13 mouse cellular contexts compared by ENCODE assay signal in genomic region chr6:22349531-22350238, GRCm38 (mm10). TPM values are rescaled to one million over a fixed set of nuclear protein-coding genes. Genes with fewer than 3 reads are reported as not detected.
DNase-seq lines count a peak whose midpoint lies in the region; ATAC-seq and TF ChIP-seq lines count a peak whose summit lies in the region.
"Had no signal": no experiment of that assay in that cellular context is flagged by ENCODE, and none has a peak within 500 bp of the region (broad histone marks: within the 10 kb centered on the region; RNA-seq: fewer than 3 reads in every experiment).

No protein-coding gene starts in this region.

- H3K9me3 ChIP-seq in heart, embryonic 13.5 days = no peaks in the 10 kb centered on the region
- no peaks in the 10 kb centered on the region for H3K9me3 ChIP-seq in MEL (replicated peaks; ENCODE audit: insufficient read depth, low read length)
- no peaks in the 10 kb centered on the region for H3K9me3 ChIP-seq in liver, postnatal 0 days (ENCODE audit: low read length)
- H3K9me3 ChIP-seq: G1E; midbrain, embryonic 10.5 days had no signal

- peaks cover 63% of the 10 kb centered on the region for H3K4me1 ChIP-seq in heart, embryonic 13.5 days
- peaks cover 12 to 33% of the 10 kb centered on the region in 2 experiments for H3K4me1 ChIP-seq in MEL (ENCODE audit: control insufficient read depth in 1 of 2, insufficient read depth in 2 of 2, low read length in 2 of 2)
- H3K4me1 ChIP-seq in liver, postnatal 0 days (ENCODE audit: insufficient read depth) = peaks cover 62% of the 10 kb centered on the region

- H3K4me2 ChIP-seq in heart, embryonic 13.5 days = peak overlapping the region; percentile 26; the same call in 1 of the 2 replicates
- H3K4me2 ChIP-seq in liver, postnatal 0 days (ENCODE audit: low read depth, low read length) = 0 out of 2 replicates have a peak overlapping the region, but pooled peaks have one; percentile 9

- no peak for DNase-seq in heart, postnatal 4 days
- DNase-seq in CD4-positive helper T cell, adult 2 months (ENCODE audit: low read depth, low spot score) = peak; percentile 86
- peak; percentile 75 for DNase-seq in MEL (ENCODE audit: low read depth, low spot score)
- DNase-seq in liver, postnatal 0 days = no peak
- DNase-seq in cerebellum, postnatal 25 days = no peak
- DNase-seq in urinary bladder, postnatal 25 days (ENCODE audit: low spot score) = no peak
- DNase-seq in Muller cell, postnatal 12 days (ENCODE audit: inconsistent ontology term) = no peak
- DNase-seq: kidney, adult 11 months; retina, postnatal 1 day had no signal

- 77% methylated on average over 11 of the region's 11 CpGs for WGBS in heart, embryonic 13.5 days
- WGBS in liver, postnatal 0 days (ENCODE audit: insufficient replicate concordance) = 68% methylated on average over 11 of the region's 11 CpGs

- H3K79me2 ChIP-seq in MEL (ENCODE audit: control insufficient read depth, insufficient read depth, low read length, poor library complexity) = peaks cover 64% of the 10 kb centered on the region

- H3K4me3 ChIP-seq in heart, embryonic 13.5 days = no peak overlapping the region
- H3K4me3 ChIP-seq in MEL (ENCODE audit: control insufficient read depth in 1 of 2, insufficient read depth in 1 of 2, low read depth in 2 of 2, low read length in 2 of 2) = 0 out of 4 replicates have a peak overlapping the region, but pooled peaks of 1 of the 2 experiments have one; percentile 13
- no peak overlapping the region for H3K4me3 ChIP-seq in liver, postnatal 0 days (ENCODE audit: low read depth, low read length)
- H3K4me3 ChIP-seq: midbrain, embryonic 10.5 days had no signal

- no peak for TF ChIP-seq POLR2A in MEL (IDR thresholded peaks at IDR 0.05; ENCODE audit: control insufficient read depth in 1 of 2, insufficient read depth in 1 of 2, low read depth in 1 of 2, low read length in 2 of 2, poor library complexity in 1 of 2)

- no peak overlapping the region for H3K27ac ChIP-seq in heart, embryonic 13.5 days (replicated peaks)
- H3K27ac ChIP-seq in MEL (ENCODE audit: control insufficient read depth, low read depth, low read length) = peak overlapping the region; percentile 59
- peak overlapping the region; percentile 17 for H3K27ac ChIP-seq in liver, postnatal 0 days (ENCODE audit: low read depth)
- H3K27ac ChIP-seq: liver, embryonic 14.5 days; midbrain, embryonic 10.5 days had no signal

- TF ChIP-seq EP300 in MEL (IDR thresholded peaks at IDR 0.05; ENCODE audit: low read depth in 1 of 2, low read length in 2 of 2) = peak; percentile 32 to 42; a peak in 3 of 4 replicates
- no peak for TF ChIP-seq EP300 in liver, postnatal 0 days (IDR thresholded peaks at IDR 0.05; ENCODE audit: low read depth)

- ATAC-seq in heart, embryonic 13.5 days (ENCODE audit: extremely low read depth, insufficient number of reproducible peaks, low FRiP score, low TSS enrichment) = no peak
- no peak for ATAC-seq in liver, postnatal 0 days

- H3K27me3 ChIP-seq in heart, embryonic 13.5 days (replicated peaks) = no peaks in the 10 kb centered on the region
- no peaks in the 10 kb centered on the region for H3K27me3 ChIP-seq in MEL (ENCODE audit: control insufficient read depth in 1 of 2, insufficient read depth in 2 of 2, low read length in 2 of 2)
- no peaks in the 10 kb centered on the region for H3K27me3 ChIP-seq in liver, postnatal 0 days (ENCODE audit: insufficient read depth, low read length)

- H3K36me3 ChIP-seq in heart, embryonic 13.5 days = no peaks in the 10 kb centered on the region
- peaks cover 0 to 50% of the 10 kb centered on the region in 2 experiments; a peak in 2 of 4 replicates for H3K36me3 ChIP-seq in MEL (ENCODE audit: control insufficient read depth in 1 of 2, insufficient read depth in 2 of 2, low read length in 2 of 2)
- H3K36me3 ChIP-seq in liver, postnatal 0 days (replicated peaks; ENCODE audit: insufficient read depth, low read length) = no peaks in the 10 kb centered on the region
- H3K36me3 ChIP-seq: midbrain, embryonic 10.5 days had no signal

- H3K9ac ChIP-seq in heart, embryonic 13.5 days = no peak overlapping the region
- no peak overlapping the region for H3K9ac ChIP-seq in MEL (ENCODE audit: control insufficient read depth, low read depth, low read length, poor library complexity, severe bottlenecking)
- H3K9ac ChIP-seq in liver, postnatal 0 days (replicated peaks) = no peak overlapping the region
- H3K9ac ChIP-seq: liver, embryonic 14.5 days had no signal

- TF ChIP-seq CTCF in MEL (IDR thresholded peaks at IDR 0.05 in 2 of 3, conservative IDR thresholded peaks at IDR 0.05 in 1 of 3; ENCODE audit: control insufficient read depth in 1 of 3, insufficient read depth in 1 of 3, low read depth in 2 of 3, low read length in 3 of 3, poor library complexity in 1 of 3, severe bottlenecking in 1 of 3) = no peak
- TF ChIP-seq CTCF in liver, postnatal 0 days (IDR thresholded peaks at IDR 0.05; ENCODE audit: low read depth) = no peak

- TF ChIP-seq RAD21 in MEL (IDR thresholded peaks at IDR 0.05; ENCODE audit: low read depth, low read length) = no peak

TF ChIP-seq in MEL, 35 proteins besides CTCF, POLR2A, EP300 and RAD21:
- TF ChIP-seq ELF1 (IDR thresholded peaks at IDR 0.05; ENCODE audit: low read depth, low read length) (no peak), BHLHE40 (IDR thresholded peaks at IDR 0.05; ENCODE audit: borderline replicate concordance, low read depth, low read length) (no peak), ETS1 (IDR thresholded peaks at IDR 0.05; ENCODE audit: low read depth, low read length) (peak; percentile 79), CHD1 (IDR thresholded peaks at IDR 0.05; ENCODE audit: low read depth, low read length) (no peak), TCF12 (IDR thresholded peaks at IDR 0.05; ENCODE audit: low read depth, low read length) (0 out of 2 replicates have a peak, but pooled peaks have one; percentile 11), KAT2A (conservative IDR thresholded peaks at IDR 0.05; ENCODE audit: low read depth, low read length) (no peak), MYB (IDR thresholded peaks at IDR 0.05; ENCODE audit: low read depth, low read length) (no peak), SIN3A (IDR thresholded peaks at IDR 0.05; ENCODE audit: low read length) (peak; percentile 28; the same call in 1 of the 2 replicates), UBTF (IDR thresholded peaks at IDR 0.05; ENCODE audit: borderline replicate concordance, insufficient read depth, low read depth, low read length) (no peak), TAL1 (IDR thresholded peaks at IDR 0.05; ENCODE audit: low read length) (no peak), POLR2AphosphoS2 (IDR thresholded peaks at IDR 0.05; ENCODE audit: low read length) (no peak), NRF1 (IDR thresholded peaks at IDR 0.05; ENCODE audit: insufficient read depth, low read depth, low read length, poor library complexity, severe bottlenecking) (no peak), TBP (IDR thresholded peaks at IDR 0.05; ENCODE audit: low read depth, low read length) (0 out of 2 replicates have a peak, but pooled peaks have one; percentile 18), ZMIZ1 (IDR thresholded peaks at IDR 0.05; ENCODE audit: low read depth, low read length) (no peak), GATA1 (IDR thresholded peaks at IDR 0.05; ENCODE audit: low read depth, low read length) (peak; percentile 69), MAZ (IDR thresholded peaks at IDR 0.05; ENCODE audit: low read depth, low read length) (no peak), MXI1 (IDR thresholded peaks at IDR 0.05; ENCODE audit: low read depth, low read length) (no peak), HCFC1 (IDR thresholded peaks at IDR 0.05; ENCODE audit: low read depth, low read length) (no peak), GABPA (IDR thresholded peaks at IDR 0.05; ENCODE audit: low read depth, low read length) (no peak), MAFK (IDR thresholded peaks at IDR 0.05; ENCODE audit: borderline replicate concordance, low read depth, low read length) (no peak), RCOR1 (IDR thresholded peaks at IDR 0.05; ENCODE audit: low read depth, low read length) (no peak), NELFE (IDR thresholded peaks at IDR 0.05; ENCODE audit: low read depth, low read length) (0 out of 2 replicates have a peak, but pooled peaks have one; percentile 21), E2F4 (IDR thresholded peaks at IDR 0.05; ENCODE audit: borderline replicate concordance, low read depth, low read length) (no peak), USF2 (IDR thresholded peaks at IDR 0.05; ENCODE audit: borderline replicate concordance in 1 of 2, insufficient read depth in 1 of 2, low read depth in 1 of 2, low read length in 2 of 2) (no peak), MAX (IDR thresholded peaks at IDR 0.05; ENCODE audit: low read length) (no peak), MYC (IDR thresholded peaks at IDR 0.05; ENCODE audit: low read depth, low read length) (no peak)

RNA-seq across cellular contexts. Expression of gene Fam3c, which starts 6.4 kb away (rescaled TPM):
- polyA plus RNA-seq in heart, embryonic 13.5 days (2015; fragmentation: Nextera tagmentation; extraction: Ambion mirVana) = 43.1 and 48.1 TPM in 2 replicates
- total RNA-seq in heart, postnatal 4 days (2021) = 10 to 100 TPM; 34.9 to 38.1 TPM
- total RNA-seq in MEL (2012; rRNA removed) = 28.2 and 30.7 TPM in 2 replicates
- 100 to 1,000 TPM in 1 of 2 experiments, 10 to 100 TPM in 1; 28.2 to 396 TPM for polyA plus RNA-seq in MEL (2012; ENCODE audit: insufficient read depth in 1 of 2, insufficient read length in 2 of 2, low read depth in 1 of 2, low replicate concordance in 2 of 2, missing spikeins in 1 of 2)
- 32.6 and 38.2 TPM in 2 replicates for polyA plus RNA-seq in liver, postnatal 0 days (2015; fragmentation: Nextera tagmentation; extraction: Ambion mirVana)

Comparison
In these comparisons a context has a peak if more than half of its experiments do, and no peak if none do; other contexts are left out.
1. DNase-seq: peak in CD4-positive helper T cell, adult 2 months (single experiment) and MEL (single experiment); none in heart, postnatal 4 days (single experiment), liver, postnatal 0 days (single experiment), cerebellum, postnatal 25 days (0 of 2), urinary bladder, postnatal 25 days (single experiment) and Muller cell, postnatal 12 days (single experiment).